Mouse (Mus musculus) megakaryocyte, embryonic 14.5 days (primary cell): ENCODE data around the gene Rnf115. TPM values are rescaled to one million over a fixed set of nuclear protein-coding genes. Genes with fewer than 3 reads are reported as not detected.

Source experiments
- H3K27me3 ChIP-seq: replicated peaks from 2 replicates; pipeline ENCODE3; 2012; ENCODE audit warnings: inconsistent platforms
- H3K36me3 ChIP-seq: replicated peaks from 2 replicates; pipeline ENCODE3; 2012; ENCODE audit warnings: low read length, inconsistent platforms, mixed read lengths
- H3K4me1 ChIP-seq: 2 replicates; pipeline ENCODE4 v1.6.1; 2012; ENCODE audit warnings: inconsistent platforms
- H3K4me3 ChIP-seq: replicated peaks from 2 replicates; pipeline ENCODE3; 2012; ENCODE audit warnings: moderate library complexity, mild to moderate bottlenecking, inconsistent platforms
- H3K9me3 ChIP-seq: 2 replicates; pipeline ENCODE4 v1.6.1; 2012; ENCODE audit warnings: inconsistent platforms
- FLI1 ChIP-seq: IDR thresholded peaks from 2 replicates; pipeline ENCODE4 v1.6.1; 2012; ENCODE audit warnings: low read length, inconsistent platforms, mixed read lengths
- GATA1 ChIP-seq: IDR thresholded peaks from 3 replicates; pipeline ENCODE4 v1.6.1; 2012; ENCODE audit warnings: mixed read lengths, low read length, inconsistent platforms, borderline replicate concordance
- polyA plus RNA-seq: library from polyadenylated mRNA; stranded (reverse); fragments of >175 nt; gene quantifications from 2 replicates; pipeline ENCODE4 v1.2.3, GENCODE M21; 2012; ENCODE audit warnings: low replicate concordance; ENCODE audit not compliant: insufficient read depth

Rnf115 gene
- polyA plus RNA-seq, 1 experiment = 19.1 TPM

- Histone ChIP-seq H3K4me3 (peak within 1 kb of the TSS; percentile 93), H3K9me3 (0 out of 2 replicates have a peak, but pooled peaks cover 4% of the 10 kb centered on the region), H3K4me1 (peaks cover 27% of the 10 kb centered on the region), H3K27me3 (peaks cover 17% of the 10 kb centered on the region), H3K36me3 (peaks cover 77% of the 10 kb centered on the region)
- TF ChIP-seq GATA1 (no peak), FLI1 (no peak)
These were observed 19.4 kb upstream of the Rnf115 start, which contains the start of gene Nudt17 for GRCm38 (mm10) chr3:96707903-96708683. TSS of gene Nudt17 (minus strand) at chr3:96708562.

GRCm38 (mm10) chr3:96708684-96709064 is 18.8 kb upstream of the Rnf115 start:
- H3K4me1 ChIP-seq = peaks cover 27% of the 10 kb centered on the region
- H3K36me3 ChIP-seq = peaks cover 77% of the 10 kb centered on the region
- 0 out of 2 replicates have a peak, but pooled peaks cover 4% of the 10 kb centered on the region for H3K9me3 ChIP-seq
- peaks cover 17% of the 10 kb centered on the region for H3K27me3 ChIP-seq
- peak overlapping the region; percentile 57 for H3K4me3 ChIP-seq
- TF ChIP-seq FLI1 (no peak), GATA1 (no peak)

GRCm38 (mm10) chr3:96714286-96714685 is 13.2 kb upstream of the Rnf115 start:
- Histone ChIP-seq H3K36me3 (peaks cover 87% of the 10 kb centered on the region), H3K27me3 (no peaks in the 10 kb centered on the region), H3K4me3 (no peak overlapping the region), H3K9me3 (0 out of 2 replicates have a peak, but pooled peaks cover 4% of the 10 kb centered on the region), H3K4me1 (peaks cover 24% of the 10 kb centered on the region)
- TF ChIP-seq FLI1 (no peak), GATA1 (no peak)

GRCm38 (mm10) chr3:96715854-96716253 is 11.6 kb upstream of the Rnf115 start:
- Histone ChIP-seq H3K36me3 (peaks cover 87% of the 10 kb centered on the region), H3K4me3 (no peak overlapping the region), H3K27me3 (no peaks in the 10 kb centered on the region), H3K4me1 (peaks cover 32% of the 10 kb centered on the region), H3K9me3 (no peaks in the 10 kb centered on the region)
- TF ChIP-seq FLI1 (no peak), GATA1 (no peak)

GRCm38 (mm10) chr3:96719173-96719572 is 8.3 kb upstream of the Rnf115 start:
- Histone ChIP-seq H3K9me3 (no peaks in the 10 kb centered on the region), H3K36me3 (peaks cover 87% of the 10 kb centered on the region), H3K27me3 (no peaks in the 10 kb centered on the region), H3K4me1 (peaks cover 48% of the 10 kb centered on the region), H3K4me3 (no peak overlapping the region)
- TF ChIP-seq FLI1 = no peak
- TF ChIP-seq GATA1 = no peak

GRCm38 (mm10) chr3:96727828-96728633 is 567 bp downstream of the Rnf115 start:
- no peak for TF ChIP-seq GATA1
- no peak for TF ChIP-seq FLI1
- H3K4me1 ChIP-seq = peaks cover 67% of the 10 kb centered on the region

GRCm38 (mm10) chr3:96728634-96729402 is 1.4 kb downstream of the Rnf115 start:
- H3K4me3 ChIP-seq = peak overlapping the region; percentile 94
- H3K4me1 ChIP-seq = peaks cover 67% of the 10 kb centered on the region
- peaks cover 22% of the 10 kb centered on the region for H3K36me3 ChIP-seq
- H3K9me3 ChIP-seq = no peaks in the 10 kb centered on the region
- no peak for TF ChIP-seq FLI1
- no peak for TF ChIP-seq GATA1
- H3K27me3 ChIP-seq = no peaks in the 10 kb centered on the region

More at GRCm38 (mm10) chr3:96727828-96728633, 567 bp downstream of the Rnf115 start:
- peaks cover 30% of the 10 kb centered on the region for H3K36me3 ChIP-seq
- no peaks in the 10 kb centered on the region for H3K27me3 ChIP-seq
- no peaks in the 10 kb centered on the region for H3K9me3 ChIP-seq
- H3K4me3 ChIP-seq = peak overlapping the region; percentile 94

GRCm38 (mm10) chr3:96729403-96729784 is 1.9 kb downstream of the Rnf115 start:
- no peak for TF ChIP-seq FLI1
- TF ChIP-seq GATA1 = no peak
- Histone ChIP-seq H3K9me3 (no peaks in the 10 kb centered on the region), H3K4me3 (peak overlapping the region; percentile 94), H3K4me1 (peaks cover 69% of the 10 kb centered on the region), H3K36me3 (peaks cover 18% of the 10 kb centered on the region), H3K27me3 (no peaks in the 10 kb centered on the region)

- peaks cover 69% of the 10 kb centered on the region for H3K4me1 ChIP-seq
- no peaks in the 10 kb centered on the region for H3K27me3 ChIP-seq
- H3K9me3 ChIP-seq = no peaks in the 10 kb centered on the region
- TF ChIP-seq FLI1 = no peak
- no peak for TF ChIP-seq GATA1
- no peak overlapping the region for H3K4me3 ChIP-seq
- peaks cover 7% of the 10 kb centered on the region for H3K36me3 ChIP-seq
These were observed 3.3 kb downstream of the Rnf115 start for GRCm38 (mm10) chr3:96730785-96731184.
